Mouse (Mus musculus): ENCODE measurements around the gene Zfp39. TPM values are rescaled to one million over a fixed set of nuclear protein-coding genes. Genes with fewer than 3 reads are reported as not detected.

Zfp39 gene
- total RNA-seq, 1 experiment, result 3.0 TPM

DNA sequence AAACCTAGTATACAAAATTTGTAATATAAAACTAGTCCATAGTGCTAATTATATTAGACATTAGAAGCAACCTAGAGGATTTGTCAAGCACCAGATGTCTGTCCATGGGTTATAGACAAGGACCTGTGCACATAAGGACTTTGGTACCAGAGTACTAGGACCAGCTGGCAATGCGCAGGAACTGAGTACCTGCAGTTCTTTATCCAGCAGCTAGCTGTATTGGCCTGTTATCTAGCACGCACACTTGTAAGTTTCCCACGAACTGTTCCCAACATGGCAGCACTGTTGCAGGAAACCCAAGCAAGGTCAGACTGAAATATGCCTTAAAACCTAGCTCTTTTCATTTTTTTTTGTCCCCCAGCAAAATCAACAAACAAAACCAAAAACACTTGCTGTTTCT is 26.2 kb upstream of the Zfp39 start:
- Histone ChIP-seq H3K9ac (ENCODE audit: insufficient read depth, low read depth, low read length, poor library complexity, severe bottlenecking) (no peak overlapping the region), H3K27ac (ENCODE audit: insufficient read depth, low read depth, low read length, poor library complexity, severe bottlenecking) (no peak overlapping the region), H3K4me3 (ENCODE audit: insufficient read depth in 1 of 2, low read depth in 1 of 2, low read length in 2 of 2, poor library complexity in 1 of 2, severe bottlenecking in 1 of 2) (no peak overlapping the region), H3K4me1 (ENCODE audit: control insufficient read depth in 2 of 2, insufficient read depth in 2 of 2, low read length in 2 of 2, poor library complexity in 1 of 2) (peaks cover 0 to 8% of the 10 kb centered on the region in 2 experiments; a peak in 1 of 4 replicates), H3K9me3 (ENCODE audit: control insufficient read depth, insufficient read depth, low read depth, low read length) (no peaks in the 10 kb centered on the region), H3K36me3 (ENCODE audit: control insufficient read depth, insufficient read depth, low read length, poor library complexity, severe bottlenecking) (peaks cover 31% of the 10 kb centered on the region)
- in situ Hi-C loops (cut with MboI; ENCODE audit: low sequenced_read_pairs in 2 of 2, unreplicated experiment in 2 of 2), result no loop called here
- no peak for DNase-seq (ENCODE audit: low read depth, low spot score)
- TF ChIP-seq CHD2 (IDR thresholded peaks at IDR 0.05; ENCODE audit: low read depth, low read length), result no peak
- TF ChIP-seq MAFK (IDR thresholded peaks at IDR 0.05; ENCODE audit: insufficient read depth, low read depth, low read length), result no peak
- TF ChIP-seq ZC3H11A (IDR thresholded peaks at IDR 0.05; ENCODE audit: borderline replicate concordance, low read depth, low read length), result no peak
- no peak for TF ChIP-seq HCFC1 (IDR thresholded peaks at IDR 0.05; ENCODE audit: borderline replicate concordance, insufficient read depth, low read length)
- TF ChIP-seq ZNF384 (IDR thresholded peaks at IDR 0.05; ENCODE audit: low read depth, low read length), result no peak

DNA sequence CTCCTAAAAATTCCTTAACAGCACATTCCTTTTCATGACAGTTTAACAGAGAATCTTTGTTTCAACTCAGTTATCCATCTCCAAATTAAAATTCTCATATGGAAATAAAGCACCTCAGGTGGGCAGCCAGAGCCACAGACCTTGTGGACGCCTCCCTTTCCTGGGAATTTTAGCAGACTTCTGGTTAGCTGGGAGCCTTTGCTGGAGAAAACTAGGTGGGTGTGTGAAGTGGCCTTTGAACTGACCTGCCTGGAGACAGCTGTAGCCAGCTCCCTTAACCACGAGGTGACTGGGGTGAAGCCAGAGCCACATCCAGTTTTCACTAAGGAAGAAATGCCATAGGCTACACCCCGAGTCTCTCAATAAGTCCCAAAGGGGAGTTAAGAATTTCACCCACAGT is 25.6 kb upstream of the Zfp39 start:
- no peak overlapping the region for H3K27ac ChIP-seq (ENCODE audit: insufficient read depth, low read depth, low read length, poor library complexity, severe bottlenecking)
- H3K9ac ChIP-seq (ENCODE audit: insufficient read depth, low read depth, low read length, poor library complexity, severe bottlenecking), result no peak overlapping the region
- DNase-seq (ENCODE audit: low read depth, low spot score), result no peak
- in situ Hi-C loops (cut with MboI; ENCODE audit: low sequenced_read_pairs in 2 of 2, unreplicated experiment in 2 of 2), result no loop called here
- H3K4me1 ChIP-seq (ENCODE audit: control insufficient read depth in 2 of 2, insufficient read depth in 2 of 2, low read length in 2 of 2, poor library complexity in 1 of 2), result peaks cover 0 to 8% of the 10 kb centered on the region in 2 experiments; a peak in 1 of 4 replicates
- H3K9me3 ChIP-seq (ENCODE audit: control insufficient read depth, insufficient read depth, low read depth, low read length), result no peaks in the 10 kb centered on the region
- no peak for TF ChIP-seq ZNF384 (IDR thresholded peaks at IDR 0.05; ENCODE audit: low read depth, low read length)
- TF ChIP-seq CHD2 (IDR thresholded peaks at IDR 0.05; ENCODE audit: low read depth, low read length), result no peak
- no peak for TF ChIP-seq ZC3H11A (IDR thresholded peaks at IDR 0.05; ENCODE audit: borderline replicate concordance, low read depth, low read length)
- no peak for TF ChIP-seq MAFK (IDR thresholded peaks at IDR 0.05; ENCODE audit: insufficient read depth, low read depth, low read length)
- no peak for TF ChIP-seq HCFC1 (IDR thresholded peaks at IDR 0.05; ENCODE audit: borderline replicate concordance, insufficient read depth, low read length)
- no peak overlapping the region for H3K4me3 ChIP-seq (ENCODE audit: insufficient read depth in 1 of 2, low read depth in 1 of 2, low read length in 2 of 2, poor library complexity in 1 of 2, severe bottlenecking in 1 of 2)
- H3K36me3 ChIP-seq (ENCODE audit: control insufficient read depth, insufficient read depth, low read length, poor library complexity, severe bottlenecking), result peaks cover 29% of the 10 kb centered on the region

DNA sequence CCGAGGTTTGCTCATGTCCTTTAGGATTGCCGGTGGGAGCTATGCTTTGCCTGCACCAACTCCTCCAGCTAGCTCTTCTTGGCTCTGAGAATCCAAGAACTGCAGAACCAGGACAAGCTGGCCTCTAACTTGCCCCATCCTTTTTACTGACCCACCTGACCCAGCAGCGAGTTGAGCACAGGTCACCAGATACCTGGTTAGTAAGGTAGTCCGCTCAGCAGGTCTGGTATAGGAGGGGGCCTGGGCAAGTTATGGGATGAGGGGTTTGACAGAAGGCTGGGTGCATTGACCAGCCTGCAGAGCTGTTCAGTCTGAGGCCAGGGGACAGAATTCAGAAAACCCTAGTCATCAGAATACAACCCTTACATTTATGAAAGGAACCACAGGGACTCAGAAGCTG is 25.0 kb upstream of the Zfp39 start:
- in situ Hi-C loops (cut with MboI; ENCODE audit: low sequenced_read_pairs in 2 of 2, unreplicated experiment in 2 of 2), result no loop called here
- no peak overlapping the region for H3K4me3 ChIP-seq (ENCODE audit: insufficient read depth in 1 of 2, low read depth in 1 of 2, low read length in 2 of 2, poor library complexity in 1 of 2, severe bottlenecking in 1 of 2)
- peaks cover 0 to 8% of the 10 kb centered on the region in 2 experiments; a peak in 1 of 4 replicates for H3K4me1 ChIP-seq (ENCODE audit: control insufficient read depth in 2 of 2, insufficient read depth in 2 of 2, low read length in 2 of 2, poor library complexity in 1 of 2)
- no peak overlapping the region for H3K27ac ChIP-seq (ENCODE audit: insufficient read depth, low read depth, low read length, poor library complexity, severe bottlenecking)
- H3K9me3 ChIP-seq (ENCODE audit: control insufficient read depth, insufficient read depth, low read depth, low read length), result no peaks in the 10 kb centered on the region
- TF ChIP-seq MAFK (IDR thresholded peaks at IDR 0.05; ENCODE audit: insufficient read depth, low read depth, low read length) (no peak), ZC3H11A (IDR thresholded peaks at IDR 0.05; ENCODE audit: borderline replicate concordance, low read depth, low read length) (no peak), HCFC1 (IDR thresholded peaks at IDR 0.05; ENCODE audit: borderline replicate concordance, insufficient read depth, low read length) (no peak), CHD2 (IDR thresholded peaks at IDR 0.05; ENCODE audit: low read depth, low read length) (no peak), ZNF384 (IDR thresholded peaks at IDR 0.05; ENCODE audit: low read depth, low read length) (no peak)
- no peak overlapping the region for H3K9ac ChIP-seq (ENCODE audit: insufficient read depth, low read depth, low read length, poor library complexity, severe bottlenecking)
- H3K36me3 ChIP-seq (ENCODE audit: control insufficient read depth, insufficient read depth, low read length, poor library complexity, severe bottlenecking), result peaks cover 26% of the 10 kb centered on the region
- no peak for DNase-seq (ENCODE audit: low read depth, low spot score)

DNA sequence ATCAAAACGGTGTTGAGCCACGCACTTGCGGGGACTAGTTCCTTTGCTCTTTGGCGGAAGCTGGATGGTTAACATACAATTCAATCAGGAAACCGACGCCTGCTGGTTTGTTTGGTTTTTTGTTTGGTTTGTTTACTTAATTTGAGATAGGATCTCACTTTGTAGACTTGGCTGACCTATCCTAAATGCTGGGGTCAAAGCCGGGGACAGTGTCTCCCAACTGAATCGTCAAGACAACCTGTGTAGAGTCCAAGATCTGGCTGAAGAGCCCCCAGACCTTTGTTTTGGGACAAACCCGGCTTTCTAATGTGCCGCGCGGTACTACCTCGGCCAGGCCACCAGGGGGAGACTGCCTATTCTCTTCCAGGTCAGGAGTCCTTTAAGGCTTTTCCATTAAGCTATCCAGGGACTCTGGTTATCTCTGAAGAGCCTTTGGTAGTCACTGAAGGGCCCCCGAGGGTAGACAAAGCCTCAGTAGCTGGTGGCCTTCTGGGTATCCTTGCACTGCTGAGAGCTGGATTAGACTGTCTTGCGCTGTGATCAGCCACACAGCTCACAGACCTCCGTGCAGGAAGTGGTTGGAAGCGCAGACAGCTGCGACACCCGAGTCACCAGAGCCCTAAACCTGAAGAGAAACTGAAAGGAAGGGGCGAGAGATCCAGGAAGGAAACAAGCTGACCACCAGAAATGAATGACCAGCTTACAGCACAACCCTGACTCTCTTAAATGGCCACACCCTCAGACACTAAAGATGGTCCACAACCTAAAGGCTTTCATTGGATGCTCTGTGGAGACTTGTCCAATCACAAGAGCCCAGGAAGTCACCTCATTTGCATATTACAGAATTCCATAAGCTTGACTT is 24.0 kb upstream of the Zfp39 start:
- no peak overlapping the region for H3K27ac ChIP-seq (ENCODE audit: insufficient read depth, low read depth, low read length, poor library complexity, severe bottlenecking)
- no peak for DNase-seq (ENCODE audit: low read depth, low spot score)
- no peak overlapping the region for H3K9ac ChIP-seq (ENCODE audit: insufficient read depth, low read depth, low read length, poor library complexity, severe bottlenecking)
- peak overlapping the region in 1 of 2 experiments; percentile 42; a peak in 2 of 4 replicates for H3K4me3 ChIP-seq (ENCODE audit: insufficient read depth in 1 of 2, low read depth in 1 of 2, low read length in 2 of 2, poor library complexity in 1 of 2, severe bottlenecking in 1 of 2)
- H3K4me1 ChIP-seq (ENCODE audit: control insufficient read depth in 2 of 2, insufficient read depth in 2 of 2, low read length in 2 of 2, poor library complexity in 1 of 2), result peaks cover 0 to 8% of the 10 kb centered on the region in 2 experiments; a peak in 1 of 4 replicates
- peak; percentile 49; the same call in 1 of the 2 replicates for TF ChIP-seq CHD2 (IDR thresholded peaks at IDR 0.05; ENCODE audit: low read depth, low read length)
- no peak for TF ChIP-seq HCFC1 (IDR thresholded peaks at IDR 0.05; ENCODE audit: borderline replicate concordance, insufficient read depth, low read length)
- no peak for TF ChIP-seq MAFK (IDR thresholded peaks at IDR 0.05; ENCODE audit: insufficient read depth, low read depth, low read length)
- no peak for TF ChIP-seq ZC3H11A (IDR thresholded peaks at IDR 0.05; ENCODE audit: borderline replicate concordance, low read depth, low read length)
- TF ChIP-seq ZNF384 (IDR thresholded peaks at IDR 0.05; ENCODE audit: low read depth, low read length), result no peak
- in situ Hi-C loops (cut with MboI; ENCODE audit: low sequenced_read_pairs in 2 of 2, unreplicated experiment in 2 of 2), result no loop called here
- no peaks in the 10 kb centered on the region for H3K9me3 ChIP-seq (ENCODE audit: control insufficient read depth, insufficient read depth, low read depth, low read length)
- peaks cover 16% of the 10 kb centered on the region for H3K36me3 ChIP-seq (ENCODE audit: control insufficient read depth, insufficient read depth, low read length, poor library complexity, severe bottlenecking)
